Mouse (Mus musculus): Measurements from ENCODE around the gene Gpc5. TPM values are rescaled to one million over a fixed set of nuclear protein-coding genes. Genes with fewer than 3 reads are reported as not detected.

The Gpc5 gene
- polyA plus RNA-seq, 1 experiment: 23.0 TPM

DNA sequence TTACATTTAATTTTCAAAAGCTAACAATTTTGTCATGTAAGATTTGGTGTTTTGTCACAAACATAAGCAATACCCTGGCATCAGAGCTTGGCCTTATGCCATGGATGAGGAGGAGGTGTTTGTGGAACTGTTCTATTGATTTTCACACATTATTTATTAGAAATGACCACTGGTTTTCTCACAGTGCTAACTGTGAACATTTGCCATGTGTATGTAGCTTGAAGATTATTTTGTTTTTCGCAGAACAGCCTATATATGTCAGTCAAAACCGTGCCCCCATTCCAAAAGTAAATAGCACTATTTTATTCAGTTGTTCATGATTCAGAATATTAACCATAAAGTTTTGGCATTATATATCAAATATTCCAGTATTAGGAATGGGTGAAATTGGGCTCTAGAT lies 1216.5 kb downstream of the Gpc5 start:
- no peak for TF ChIP-seq CTCF (IDR thresholded peaks at IDR 0.05; ENCODE audit: borderline replicate concordance, insufficient read depth, low read depth, low read length)
- no peak for TF ChIP-seq POLR2A (IDR thresholded peaks at IDR 0.05; ENCODE audit: borderline replicate concordance, insufficient read depth, low read length)
- WGBS: 89% methylated on average over 2 of the region's 2 CpGs
- Histone ChIP-seq H3K4me3 (replicated peaks; ENCODE audit: insufficient read depth, low read depth, low read length) (no peak overlapping the region), H3K4me1 (ENCODE audit: control insufficient read depth, insufficient read depth, low read length) (no peaks in the 10 kb centered on the region), H3K27me3 (ENCODE audit: control insufficient read depth, insufficient read depth, low read length) (no peaks in the 10 kb centered on the region), H3K27ac (ENCODE audit: insufficient read depth, low read length) (no peak overlapping the region)
- DNase-seq: no peak

DNA sequence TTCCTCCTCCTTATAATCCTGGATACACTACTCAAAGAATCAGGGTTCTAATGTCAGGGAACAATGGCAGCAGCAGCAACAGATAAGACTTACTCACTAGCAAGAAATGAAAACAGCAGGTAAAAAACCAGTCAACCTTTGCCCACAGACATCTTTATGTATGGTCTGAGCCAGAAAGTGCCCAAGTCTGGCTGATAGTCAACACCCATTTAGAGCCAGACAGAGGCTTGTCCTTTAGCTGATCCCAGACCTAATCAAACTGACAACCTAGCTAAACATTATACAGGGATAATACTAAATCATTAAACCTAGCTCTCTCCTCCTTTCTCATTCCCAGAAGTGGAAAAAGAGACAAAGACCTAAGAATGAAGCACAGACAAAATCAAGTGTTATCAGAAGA lies 1225.5 kb downstream of the Gpc5 start:
- TF ChIP-seq POLR2A (IDR thresholded peaks at IDR 0.05; ENCODE audit: borderline replicate concordance, insufficient read depth, low read length) (no peak), CTCF (IDR thresholded peaks at IDR 0.05; ENCODE audit: borderline replicate concordance, insufficient read depth, low read depth, low read length) (no peak)
- Histone ChIP-seq H3K4me3 (replicated peaks; ENCODE audit: insufficient read depth, low read depth, low read length) (no peak overlapping the region), H3K27ac (ENCODE audit: insufficient read depth, low read length) (no peak overlapping the region), H3K4me1 (ENCODE audit: control insufficient read depth, insufficient read depth, low read length) (no peaks in the 10 kb centered on the region), H3K27me3 (ENCODE audit: control insufficient read depth, insufficient read depth, low read length) (no peaks in the 10 kb centered on the region)
- no peak for DNase-seq

DNA sequence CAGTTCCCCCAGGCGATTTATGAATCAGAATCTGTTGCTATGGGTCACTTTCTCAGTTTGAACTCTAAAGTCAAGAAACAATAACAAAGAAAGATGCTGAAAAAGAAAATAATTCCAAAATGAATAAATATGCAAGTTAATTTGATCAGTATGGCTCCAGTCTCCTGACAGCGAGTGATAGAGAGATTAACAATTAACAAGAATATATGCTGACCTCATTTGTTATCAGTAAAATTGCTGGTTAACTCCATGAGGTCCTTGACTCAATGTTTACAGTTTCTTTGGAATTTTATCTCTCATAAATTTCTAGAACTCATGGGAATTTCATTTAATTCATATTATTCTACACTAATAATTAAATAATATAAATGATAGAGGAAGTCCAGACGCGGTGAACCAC lies 1244.2 kb downstream of the Gpc5 start:
- H3K27me3 ChIP-seq (ENCODE audit: control insufficient read depth, insufficient read depth, low read length): no peaks in the 10 kb centered on the region
- 93% methylated on average over 4 of the region's 4 CpGs for WGBS
- no peak overlapping the region for H3K27ac ChIP-seq (ENCODE audit: insufficient read depth, low read length)
- H3K4me3 ChIP-seq (replicated peaks; ENCODE audit: insufficient read depth, low read depth, low read length): no peak overlapping the region
- no peaks in the 10 kb centered on the region for H3K4me1 ChIP-seq (ENCODE audit: control insufficient read depth, insufficient read depth, low read length)
- DNase-seq: no peak
- no peak for TF ChIP-seq CTCF (IDR thresholded peaks at IDR 0.05; ENCODE audit: borderline replicate concordance, insufficient read depth, low read depth, low read length)
- TF ChIP-seq POLR2A (IDR thresholded peaks at IDR 0.05; ENCODE audit: borderline replicate concordance, insufficient read depth, low read length): no peak

DNA sequence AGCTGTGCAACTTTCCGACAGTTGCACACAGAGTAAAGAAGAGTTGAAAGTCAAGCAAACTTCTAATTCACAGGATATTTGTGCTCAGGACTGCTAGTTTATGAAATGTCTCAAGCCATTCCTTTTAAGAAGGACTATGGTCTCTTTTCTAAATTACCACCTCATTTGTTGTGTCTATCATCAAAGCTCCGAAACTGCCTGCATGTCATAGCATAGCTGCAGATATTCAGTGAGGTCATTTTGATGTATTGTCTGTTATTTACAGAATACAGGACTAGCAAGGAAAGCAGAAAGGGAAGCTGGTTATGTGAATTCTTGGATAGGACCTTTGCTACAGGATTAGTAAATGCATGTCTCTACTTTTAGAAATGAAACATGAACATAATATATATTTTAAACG lies 1246.4 kb downstream of the Gpc5 start:
- no peak for TF ChIP-seq CTCF (IDR thresholded peaks at IDR 0.05; ENCODE audit: borderline replicate concordance, insufficient read depth, low read depth, low read length)
- TF ChIP-seq POLR2A (IDR thresholded peaks at IDR 0.05; ENCODE audit: borderline replicate concordance, insufficient read depth, low read length): no peak
- Histone ChIP-seq H3K4me3 (replicated peaks; ENCODE audit: insufficient read depth, low read depth, low read length) (no peak overlapping the region), H3K27me3 (ENCODE audit: control insufficient read depth, insufficient read depth, low read length) (no peaks in the 10 kb centered on the region), H3K4me1 (ENCODE audit: control insufficient read depth, insufficient read depth, low read length) (no peaks in the 10 kb centered on the region), H3K27ac (ENCODE audit: insufficient read depth, low read length) (no peak overlapping the region)
- no peak for DNase-seq
- 84% methylated on average over 3 of the region's 3 CpGs for WGBS

DNA sequence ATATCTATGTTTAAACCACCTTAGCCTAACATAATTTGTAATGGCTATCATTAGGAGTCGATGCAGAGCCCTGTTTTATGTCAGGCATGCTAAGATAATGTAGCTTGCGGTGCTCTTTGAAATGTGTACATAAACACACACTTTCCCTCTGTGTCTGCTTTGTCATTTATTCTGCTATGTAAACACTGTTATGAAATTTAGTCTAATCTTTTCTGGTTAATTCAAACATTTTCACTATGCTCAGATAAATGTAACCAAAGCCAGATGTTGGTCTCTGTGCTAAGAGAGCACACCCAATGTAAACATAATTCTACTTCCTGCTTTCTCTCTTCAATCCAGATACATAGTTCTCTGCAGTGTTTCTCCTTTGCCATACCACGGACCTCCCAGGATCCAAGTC lies 1256.5 kb downstream of the Gpc5 start:
- no peak for DNase-seq
- Histone ChIP-seq H3K4me3 (replicated peaks; ENCODE audit: insufficient read depth, low read depth, low read length) (no peak overlapping the region), H3K27me3 (ENCODE audit: control insufficient read depth, insufficient read depth, low read length) (no peaks in the 10 kb centered on the region; the same call in 1 of the 2 replicates), H3K27ac (ENCODE audit: insufficient read depth, low read length) (no peak overlapping the region), H3K4me1 (ENCODE audit: control insufficient read depth, insufficient read depth, low read length) (no peaks in the 10 kb centered on the region)
- 69% methylated on average over 3 of the region's 3 CpGs for WGBS
- no peak for TF ChIP-seq POLR2A (IDR thresholded peaks at IDR 0.05; ENCODE audit: borderline replicate concordance, insufficient read depth, low read length)
- no peak for TF ChIP-seq CTCF (IDR thresholded peaks at IDR 0.05; ENCODE audit: borderline replicate concordance, insufficient read depth, low read depth, low read length)

DNA sequence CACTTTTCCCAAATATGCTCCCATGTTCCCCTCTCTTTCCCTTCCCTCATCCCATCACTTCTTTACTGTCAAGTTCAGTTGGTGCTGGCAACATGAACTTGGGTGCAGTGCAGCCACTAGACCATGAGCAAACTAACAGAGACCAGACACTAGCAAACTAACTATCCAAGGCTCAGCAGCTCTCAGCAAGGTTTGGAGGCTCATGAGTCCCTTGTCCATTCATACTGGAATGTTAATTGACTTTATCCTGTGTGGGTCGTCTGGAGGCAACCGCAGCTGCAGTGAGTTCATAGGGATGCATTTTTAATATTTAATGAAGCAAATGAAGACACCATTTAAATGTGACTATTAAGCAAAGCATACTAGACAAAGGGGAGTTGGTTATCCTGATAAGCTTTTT lies 1292.6 kb downstream of the Gpc5 start:
- no peak for DNase-seq
- Histone ChIP-seq H3K4me3 (replicated peaks; ENCODE audit: insufficient read depth, low read depth, low read length) (no peak overlapping the region), H3K4me1 (ENCODE audit: control insufficient read depth, insufficient read depth, low read length) (no peaks in the 10 kb centered on the region), H3K27ac (ENCODE audit: insufficient read depth, low read length) (no peak overlapping the region), H3K27me3 (ENCODE audit: control insufficient read depth, insufficient read depth, low read length) (no peaks in the 10 kb centered on the region)
- WGBS: 55% methylated on average over 2 of the region's 2 CpGs
- no peak for TF ChIP-seq CTCF (IDR thresholded peaks at IDR 0.05; ENCODE audit: borderline replicate concordance, insufficient read depth, low read depth, low read length)
- no peak for TF ChIP-seq POLR2A (IDR thresholded peaks at IDR 0.05; ENCODE audit: borderline replicate concordance, insufficient read depth, low read length)

DNA sequence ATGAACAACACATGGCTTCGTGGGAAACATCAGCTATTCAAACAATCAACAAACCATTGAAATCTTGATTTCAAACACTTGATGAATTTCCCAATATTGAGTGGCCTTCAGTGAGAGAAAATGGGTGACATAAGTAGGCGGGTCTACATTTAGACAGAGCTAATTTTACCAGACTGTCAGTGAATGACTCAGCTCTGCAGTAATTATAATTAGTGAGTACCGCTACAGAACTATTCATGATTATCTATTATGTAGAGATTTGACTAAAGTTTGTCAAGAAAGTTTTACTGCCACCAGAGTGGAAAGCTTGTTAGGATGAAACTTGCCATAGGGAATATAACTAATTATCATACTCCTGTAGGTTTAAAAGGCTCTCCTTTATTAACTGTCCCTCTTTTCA lies 1323.5 kb downstream of the Gpc5 start:
- no peak overlapping the region for H3K27ac ChIP-seq (ENCODE audit: insufficient read depth, low read length)
- no peaks in the 10 kb centered on the region for H3K27me3 ChIP-seq (ENCODE audit: control insufficient read depth, insufficient read depth, low read length)
- no peaks in the 10 kb centered on the region for H3K4me1 ChIP-seq (ENCODE audit: control insufficient read depth, insufficient read depth, low read length)
- H3K4me3 ChIP-seq (replicated peaks; ENCODE audit: insufficient read depth, low read depth, low read length): no peak overlapping the region
- no peak for DNase-seq
- 88% methylated on average over 3 of the region's 3 CpGs for WGBS
- TF ChIP-seq CTCF (IDR thresholded peaks at IDR 0.05; ENCODE audit: borderline replicate concordance, insufficient read depth, low read depth, low read length) (no peak), POLR2A (IDR thresholded peaks at IDR 0.05; ENCODE audit: borderline replicate concordance, insufficient read depth, low read length) (no peak)

DNA sequence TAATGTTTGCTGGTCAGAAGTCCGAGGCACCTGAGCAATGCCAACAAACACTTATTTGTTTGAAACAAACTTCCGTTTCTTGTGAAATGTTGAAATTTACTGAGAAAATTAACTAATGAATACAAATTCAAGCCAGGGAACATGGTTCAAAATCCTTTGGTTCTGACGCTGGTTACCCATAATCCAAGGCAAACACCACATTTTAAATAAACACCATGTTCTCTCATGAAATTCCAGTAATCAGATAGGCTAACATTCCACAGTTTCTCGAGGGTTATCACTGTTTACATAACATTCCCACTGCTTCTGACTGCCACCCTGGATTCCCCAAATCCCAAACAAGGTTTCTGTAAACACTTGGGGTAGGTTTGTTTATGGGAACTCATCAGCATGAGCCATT lies 1356.2 kb downstream of the Gpc5 start:
- DNase-seq: no peak
- TF ChIP-seq CTCF (IDR thresholded peaks at IDR 0.05; ENCODE audit: borderline replicate concordance, insufficient read depth, low read depth, low read length) (no peak), POLR2A (IDR thresholded peaks at IDR 0.05; ENCODE audit: borderline replicate concordance, insufficient read depth, low read length) (no peak)
- Histone ChIP-seq H3K4me1 (ENCODE audit: control insufficient read depth, insufficient read depth, low read length) (no peaks in the 10 kb centered on the region), H3K27me3 (ENCODE audit: control insufficient read depth, insufficient read depth, low read length) (no peaks in the 10 kb centered on the region), H3K4me3 (replicated peaks; ENCODE audit: insufficient read depth, low read depth, low read length) (no peak overlapping the region), H3K27ac (ENCODE audit: insufficient read depth, low read length) (no peak overlapping the region)
- 80% methylated on average over 4 of the region's 4 CpGs for WGBS
